Mouse (Mus musculus) bone marrow macrophage, adult 2 months (primary cell): ENCODE measurements around the gene Rbbp5. TPM values are rescaled to one million over a fixed set of nuclear protein-coding genes. Genes with fewer than 3 reads are reported as not detected.

Experiments used
- H3K27ac ChIP-seq: 2 replicates; pipeline ENCODE4 v1.5.1; 2012; ENCODE audit warnings: low read depth, low read length; ENCODE audit not compliant: insufficient read depth
- H3K4me1 ChIP-seq: 2 replicates; pipeline ENCODE4 v1.6.1; 2012; ENCODE audit warnings: low read length; ENCODE audit not compliant: control insufficient read depth, insufficient read depth
- H3K4me3 ChIP-seq: 2 replicates; pipeline ENCODE4 v1.5.1; 2012; ENCODE audit warnings: mild to moderate bottlenecking, low read length, moderate library complexity; ENCODE audit not compliant: insufficient read depth
- CTCF ChIP-seq: IDR thresholded peaks from 2 replicates; pipeline ENCODE4 v1.5.1; 2012; ENCODE audit warnings: low read depth, mild to moderate bottlenecking, low read length, moderate library complexity
- POLR2A ChIP-seq: IDR thresholded peaks from 2 replicates; pipeline ENCODE4 v1.6.1; 2012; ENCODE audit warnings: mild to moderate bottlenecking, low read depth, low read length, borderline replicate concordance
- polyA plus RNA-seq: library from polyadenylated mRNA; stranded (reverse); fragments of >200 nt; gene quantifications from 2 replicates; pipeline ENCODE4 v1.2.4, GENCODE M21; 2012; ENCODE audit not compliant: missing spikeins, insufficient read depth, insufficient read length

Rbbp5 gene
- polyA plus RNA-seq, 1 experiment, result 45.1 TPM

DNA sequence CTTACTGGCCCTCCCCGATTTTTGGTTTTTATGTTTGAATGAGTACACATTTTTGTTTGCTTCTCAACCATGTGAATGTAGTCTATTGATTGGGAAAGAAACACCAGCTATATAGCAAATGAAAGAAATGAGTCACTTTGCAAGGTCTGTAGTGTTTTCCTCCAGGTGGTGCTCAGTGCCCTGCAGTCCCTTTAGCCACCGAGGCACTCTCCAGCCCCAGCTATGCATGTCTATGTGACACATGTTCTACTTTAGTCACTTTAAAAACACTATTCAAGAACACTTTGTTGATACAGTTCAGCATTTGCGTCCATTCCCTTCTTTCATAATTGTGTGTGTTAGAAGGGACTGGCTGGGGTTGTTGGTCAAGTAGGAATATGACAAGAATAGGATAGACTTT is 6.1 kb downstream of the Rbbp5 start:
- TF ChIP-seq POLR2A (no peak), CTCF (no peak)
- Histone ChIP-seq H3K4me3 (no peak overlapping the region), H3K27ac (no peak overlapping the region), H3K4me1 (peaks cover 10% of the 10 kb centered on the region)

DNA sequence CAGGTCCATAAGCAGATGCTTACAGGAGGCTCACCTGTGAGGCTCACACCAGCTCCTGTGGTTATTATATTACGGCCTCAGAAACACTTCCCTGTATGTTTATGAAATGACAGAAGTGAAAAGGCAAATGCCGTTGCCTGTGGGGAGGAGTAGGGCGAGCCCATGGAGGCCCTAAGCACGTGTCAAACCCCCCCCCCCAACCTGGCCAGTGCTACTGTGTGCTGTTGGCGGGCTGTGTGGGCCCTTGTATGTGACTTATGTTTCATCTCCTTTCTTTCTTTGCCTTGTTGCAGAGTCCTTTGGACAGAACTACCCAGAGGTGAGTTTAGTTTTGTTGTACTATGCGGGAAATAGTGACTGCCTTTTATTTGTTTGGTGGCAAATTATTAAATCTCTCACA is 6.6 kb downstream of the Rbbp5 start:
- TF ChIP-seq CTCF, result no peak
- no peak for TF ChIP-seq POLR2A
- no peak overlapping the region for H3K4me3 ChIP-seq
- no peak overlapping the region for H3K27ac ChIP-seq
- peaks cover 7% of the 10 kb centered on the region for H3K4me1 ChIP-seq

DNA sequence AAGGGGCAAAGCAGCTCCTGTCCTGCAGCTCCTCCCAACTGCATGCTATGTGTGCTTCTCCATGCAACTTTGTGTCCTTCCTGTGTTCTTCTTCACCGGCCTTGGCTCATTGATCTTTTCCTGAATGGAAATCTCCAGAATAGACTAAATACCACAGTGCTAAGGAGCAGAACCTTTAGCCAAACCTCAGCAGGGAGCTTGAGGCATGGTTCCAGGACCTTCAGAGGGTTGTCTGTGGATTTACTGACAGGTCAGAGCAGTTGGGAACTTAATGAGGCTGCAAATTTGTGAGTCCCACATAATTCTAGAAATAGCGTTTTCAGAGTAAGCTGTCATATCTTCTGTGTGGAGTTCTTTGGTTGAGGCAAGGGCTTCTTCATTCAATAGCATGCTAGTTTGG is 23.4 kb downstream of the Rbbp5 start:
- Histone ChIP-seq H3K4me1 (no peaks in the 10 kb centered on the region), H3K27ac (no peak overlapping the region), H3K4me3 (no peak overlapping the region)
- TF ChIP-seq CTCF (no peak), POLR2A (no peak)

DNA sequence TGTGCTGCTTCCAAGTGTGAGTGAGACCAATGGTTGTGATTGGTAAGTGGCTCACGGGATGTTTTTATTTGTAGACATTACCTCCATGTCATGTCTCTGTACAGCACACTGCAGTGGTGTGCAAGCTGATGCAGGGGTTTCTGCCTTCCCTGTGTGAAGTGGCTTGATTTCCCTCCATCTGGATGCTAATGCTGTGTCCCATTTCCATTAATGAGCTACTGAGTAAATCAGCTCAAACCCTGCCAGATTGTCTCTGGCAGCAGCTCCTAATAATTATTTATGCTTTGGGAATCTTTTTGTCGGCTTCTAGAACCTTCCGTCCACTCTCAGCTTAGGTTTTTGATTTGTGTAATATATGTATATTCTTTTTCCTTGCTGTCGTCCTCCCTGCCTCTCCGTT is 28.0 kb downstream of the Rbbp5 start:
- TF ChIP-seq CTCF (no peak), POLR2A (no peak)
- H3K27ac ChIP-seq, result no peak overlapping the region
- no peaks in the 10 kb centered on the region for H3K4me1 ChIP-seq

DNA sequence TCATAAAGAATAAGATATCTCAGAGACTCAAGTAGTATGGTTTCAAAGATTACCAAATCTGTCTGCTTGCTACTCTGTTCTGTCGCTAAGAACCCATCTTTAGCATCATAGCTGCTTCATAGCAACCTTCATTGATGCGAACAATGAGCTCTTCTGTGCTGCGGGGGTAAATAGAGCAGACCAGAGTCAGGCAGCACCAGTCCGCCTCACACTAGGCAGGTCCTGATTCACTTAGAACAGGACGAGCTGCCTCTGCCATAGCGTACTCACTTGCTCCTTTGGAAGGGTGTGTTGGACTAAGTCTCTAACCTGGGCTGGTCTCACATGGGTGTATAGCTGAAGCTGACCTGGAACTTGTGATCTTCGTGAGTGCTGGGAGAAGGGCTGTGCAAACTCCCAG is 28.9 kb downstream of the Rbbp5 start, which contains the start of gene Tmem81:
TSS of gene Tmem81 (plus strand) at position 173 of the 400 bp plus-strand sequence.
- H3K4me3 ChIP-seq, result no peak within 1 kb of the TSS
- no peak within 1 kb of the TSS for H3K27ac ChIP-seq
- TF ChIP-seq POLR2A, result no peak
- no peak for TF ChIP-seq CTCF
- no peaks in the 10 kb centered on the region for H3K4me1 ChIP-seq

More for the DNA sequence above, 28.0 kb downstream of the Rbbp5 start:
- no peak overlapping the region for H3K4me3 ChIP-seq

DNA sequence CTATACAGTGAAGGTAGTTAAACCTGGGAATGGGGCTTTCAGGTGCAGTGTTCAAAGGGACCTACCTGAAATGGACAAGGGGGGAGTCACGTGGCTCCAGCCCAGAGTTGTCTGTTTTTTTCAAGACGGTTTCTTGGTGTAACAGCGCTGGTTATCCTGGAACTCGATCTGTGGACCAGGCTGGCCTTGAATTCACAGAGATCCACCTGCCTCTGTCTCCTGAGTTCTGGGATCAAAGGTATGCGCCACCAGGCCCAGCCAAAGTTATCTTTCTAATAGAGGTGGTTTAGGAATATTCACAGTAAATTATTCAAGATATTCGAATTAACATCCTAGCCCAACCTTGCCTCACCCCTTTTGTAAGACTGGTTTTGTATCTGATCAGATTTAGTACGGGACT is 29.5 kb downstream of the Rbbp5 start:
- Histone ChIP-seq H3K4me3 (no peak overlapping the region), H3K4me1 (no peaks in the 10 kb centered on the region), H3K27ac (no peak overlapping the region)
- TF ChIP-seq POLR2A (no peak), CTCF (no peak)

DNA sequence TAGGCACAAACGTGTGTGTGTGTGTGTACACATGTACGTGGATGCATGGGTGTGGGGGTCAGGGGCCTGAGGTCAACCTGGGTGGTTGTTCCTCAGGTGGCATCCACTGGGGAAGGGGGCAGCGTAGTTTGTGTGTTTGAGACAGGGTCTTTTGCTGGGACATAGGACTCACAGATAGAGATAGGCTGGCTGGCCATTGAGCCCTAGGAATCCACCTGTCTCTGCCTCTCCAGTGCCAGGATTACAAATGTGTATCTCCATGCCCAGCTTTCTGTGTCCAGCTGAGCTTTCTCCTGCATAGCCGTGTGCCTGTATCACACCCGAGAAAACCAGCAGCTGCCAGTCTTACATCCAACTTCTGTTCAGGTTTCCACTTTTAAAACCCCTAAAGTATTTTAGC is 32.6 kb downstream of the Rbbp5 start:
- Histone ChIP-seq H3K4me3 (no peak overlapping the region), H3K4me1 (no peaks in the 10 kb centered on the region), H3K27ac (no peak overlapping the region)
- TF ChIP-seq CTCF, result no peak

DNA sequence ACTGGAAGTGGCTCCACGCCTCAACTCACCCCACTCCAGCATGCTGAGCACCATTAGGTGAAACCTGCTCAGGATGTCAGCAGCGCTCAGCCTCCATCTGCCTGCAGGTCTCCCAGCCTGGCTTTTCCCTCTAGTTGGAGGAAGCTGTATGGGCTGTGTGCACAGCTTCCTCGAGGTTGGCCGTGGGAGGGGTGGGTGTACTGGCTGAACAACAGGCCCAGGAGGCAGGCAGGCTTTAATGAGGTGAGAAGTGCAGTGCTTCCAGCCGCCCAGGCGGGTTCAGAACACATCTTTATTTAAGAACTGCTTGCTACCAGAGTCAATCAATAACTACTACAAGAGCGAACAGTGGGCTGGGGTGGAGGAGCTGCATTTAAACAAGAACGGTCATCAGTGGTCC is 34.4 kb downstream of the Rbbp5 start:
- no peak for TF ChIP-seq CTCF
- TF ChIP-seq POLR2A, result no peak
- no peaks in the 10 kb centered on the region for H3K4me1 ChIP-seq
- H3K4me3 ChIP-seq, result no peak overlapping the region
- no peak overlapping the region for H3K27ac ChIP-seq

DNA sequence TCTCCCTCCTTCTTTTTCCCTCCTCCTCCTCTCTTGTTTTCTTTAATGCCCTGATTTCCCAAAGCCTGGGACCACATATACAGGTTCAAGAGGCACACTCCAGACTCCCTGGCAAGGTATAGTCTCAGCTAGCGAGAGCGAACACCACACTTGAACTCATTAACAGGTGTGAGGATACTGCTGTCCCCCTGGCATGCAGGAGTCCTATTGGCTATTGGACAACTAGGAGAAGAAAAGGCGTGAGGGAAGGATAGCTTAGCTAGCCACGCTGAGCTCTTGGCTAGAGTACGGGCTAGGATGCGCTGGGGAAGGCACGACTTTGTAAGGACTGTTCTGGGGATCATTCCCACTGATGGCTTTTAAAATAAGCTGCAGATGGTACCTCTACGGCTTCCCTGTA is 34.9 kb downstream of the Rbbp5 start:
- no peak overlapping the region for H3K27ac ChIP-seq
- no peak overlapping the region for H3K4me3 ChIP-seq
- TF ChIP-seq POLR2A (no peak), CTCF (no peak)
- H3K4me1 ChIP-seq, result no peaks in the 10 kb centered on the region

DNA sequence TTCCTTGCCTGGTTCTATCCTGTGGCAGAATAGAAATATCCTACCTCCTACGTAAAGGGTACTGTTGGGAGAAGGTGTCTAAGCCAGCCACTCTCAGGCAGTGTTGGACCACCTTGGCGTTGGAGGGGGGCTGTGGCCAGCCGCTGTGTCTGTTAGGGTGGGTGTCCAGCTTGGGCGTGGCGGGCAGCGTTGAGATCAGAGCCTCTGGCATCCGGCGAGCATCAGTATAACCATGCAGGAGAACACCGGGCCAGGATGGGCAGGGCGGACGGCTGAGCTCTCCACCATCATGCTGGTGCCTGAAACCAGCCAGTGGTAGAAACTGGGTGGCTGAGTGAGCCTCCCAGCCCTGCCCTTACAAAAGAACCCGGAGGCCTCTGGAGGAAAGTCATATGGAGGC is 38.2 kb downstream of the Rbbp5 start:
- no peak overlapping the region for H3K4me3 ChIP-seq
- no peak overlapping the region for H3K27ac ChIP-seq
- no peak for TF ChIP-seq CTCF
- TF ChIP-seq POLR2A, result no peak
- no peaks in the 10 kb centered on the region for H3K4me1 ChIP-seq

DNA sequence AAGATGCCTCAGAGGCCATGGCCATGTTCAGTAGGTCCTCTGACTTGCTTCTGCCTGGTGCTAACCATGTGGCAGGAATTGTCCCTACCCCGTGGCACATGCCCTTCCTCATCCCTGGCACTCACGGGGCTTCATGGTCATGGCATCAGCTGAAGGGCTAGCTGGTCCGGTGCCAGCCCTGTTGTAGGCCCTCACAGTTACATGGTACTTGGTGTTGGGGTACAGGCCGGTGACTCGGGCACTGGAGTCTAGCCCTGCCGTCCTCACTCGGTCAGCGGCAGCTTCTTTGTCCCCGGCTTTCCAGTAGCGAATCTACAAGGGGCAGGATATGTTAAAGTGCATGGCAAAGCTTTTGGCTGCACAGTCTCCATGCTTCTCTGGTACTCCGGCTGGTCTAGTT is 39.6 kb downstream of the Rbbp5 start:
- Histone ChIP-seq H3K4me1 (no peaks in the 10 kb centered on the region), H3K27ac (no peak overlapping the region), H3K4me3 (no peak overlapping the region)
- TF ChIP-seq CTCF (no peak), POLR2A (no peak)
